Mouse (Mus musculus) lung, adult 2 months (tissue): ENCODE measurements around the gene Rab20.

ENCODE experiments used
- CTCF ChIP-seq: fragments of 200-500 bp; IDR thresholded peaks from 2 replicates; pipeline ENCODE4 v1.5.1; 2011; ENCODE audit warnings: mild to moderate bottlenecking, low read length, control low read depth; ENCODE audit not compliant: insufficient read depth
- POLR2A ChIP-seq: fragments of 200-500 bp; IDR thresholded peaks from 2 replicates; pipeline ENCODE4 v1.6.1; 2011; ENCODE audit warnings: low read depth, mild to moderate bottlenecking, control low read depth, low read length, borderline replicate concordance; ENCODE audit errors: extremely low read depth

- TF ChIP-seq CTCF (no peak), POLR2A (no peak)
These were observed 19.8 kb upstream of the Rab20 start for GRCm38 (mm10) chr8:11498281-11498680.
